Mouse (Mus musculus) Patski (cell line): ENCODE measurements around the gene Bclaf1. TPM values are rescaled to one million over a fixed set of nuclear protein-coding genes. Genes with fewer than 3 reads are reported as not detected.

Experiments used
- ATAC-seq: fragments of 100-300 bp; one replicate; pipeline ENCODE4 v1.8.0; 2021
- CTCF ChIA-PET: fragments of 350-600 bp; sonication (Branson Sonifier 250); formaldehyde crosslinking; loops from one replicate; lab custom pipeline; 2022; ENCODE audit warnings: inconsistent platforms; lab: Charles Lee
- POLR2A ChIA-PET: fragments of 350-600 bp; sonication (Branson Sonifier 250); formaldehyde crosslinking; loops from one replicate; lab custom pipeline; 2022; ENCODE audit warnings: antibody characterized with exemption, inconsistent platforms; lab: Charles Lee
- DNase-seq: peaks from one replicate; pipeline ENCODE4 v3.0.0-alpha.2; 2011; ENCODE audit warnings: low read depth, low spot score
- H3K27me3 ChIP-seq: fragments of 371-371 bp; one replicate; pipeline ENCODE4 v1.5.1; 2021
- CTCF ChIP-seq: fragments of 100-300 bp; IDR thresholded peaks from one replicate; pipeline ENCODE4 v1.5.1; 2021
- in situ Hi-C: fragments of 300-500 bp; cut with MboI; formaldehyde crosslinking; loops from 3 replicates; pipeline ENCODE4 v1.11.1; 2018; ENCODE audit warnings: low pct_unique_long_range_greater_than_20kb, mixed read lengths
- polyA plus RNA-seq: library from polyadenylated mRNA; unstranded; gene quantifications from one replicate; pipeline ENCODE4 v1.2.3, GENCODE M21; 2021

The Bclaf1 gene
- polyA plus RNA-seq = 117 TPM

DNA sequence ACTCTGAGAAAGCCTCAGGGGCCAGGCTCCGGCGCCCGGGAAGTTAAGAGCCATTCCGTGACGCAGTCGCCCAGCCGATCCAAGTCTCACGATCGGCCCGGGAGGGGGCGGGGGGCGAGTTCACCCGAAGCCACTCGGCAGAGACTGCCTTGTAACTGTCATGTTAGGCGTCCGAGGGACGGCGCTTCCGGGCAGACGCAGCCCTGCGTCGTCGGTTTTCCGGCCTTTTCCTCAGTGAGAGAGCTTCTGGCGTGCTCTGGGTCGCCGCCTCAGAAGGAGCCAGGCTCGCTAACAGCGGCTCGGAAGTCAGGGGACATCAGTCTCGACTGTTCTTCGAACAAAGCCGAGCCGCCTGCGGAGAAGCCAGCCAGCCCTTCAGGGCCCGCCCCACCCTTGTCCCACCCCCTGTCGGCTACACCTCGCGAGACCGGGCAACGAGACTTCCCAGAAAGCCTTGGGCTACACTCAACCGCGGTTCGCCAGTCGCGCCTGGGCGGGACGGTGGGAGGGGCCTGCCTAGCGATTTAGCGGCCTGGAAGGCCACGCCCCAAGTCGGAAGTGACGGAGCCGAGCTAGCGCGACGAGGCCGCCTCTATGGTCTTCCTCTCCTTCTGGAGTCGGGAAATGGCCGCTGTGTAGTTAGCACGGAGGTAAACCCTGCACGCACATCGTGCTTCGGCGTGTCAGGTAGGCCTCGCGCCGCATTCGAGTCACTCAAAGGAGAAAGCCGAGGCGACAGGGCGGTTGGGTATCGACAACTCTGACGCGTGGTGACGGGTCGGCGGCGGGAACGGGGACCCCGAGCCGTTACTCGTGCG lies at the start of gene Bclaf1:
TSS of gene Bclaf1 (plus strand) at position 552 of the 818 bp plus-strand sequence.
- ChIA-PET CTCF (interaction anchor here (1.3 to 1.6 kb wide), 4 partner anchors 17 to 42 kb away, joined by 3 to 6 read pairs (median 4); no protein-coding TSS in a partner anchor), POLR2A (interaction anchor here (0.9 to 1.1 kb wide), 2 partner anchors 8 to 15 kb away, joined by 3 to 4 read pairs; no protein-coding TSS in a partner anchor)
- no peaks in the 10 kb centered on the region for H3K27me3 ChIP-seq
- in situ Hi-C loops = loop anchor here (25.0 kb wide), 1 partner anchor 375 kb away; the partner anchor contains the start of gene Map3k5
- peak; percentile 87 for DNase-seq
- no peak for TF ChIP-seq CTCF
- peak; percentile 95 for ATAC-seq

DNA sequence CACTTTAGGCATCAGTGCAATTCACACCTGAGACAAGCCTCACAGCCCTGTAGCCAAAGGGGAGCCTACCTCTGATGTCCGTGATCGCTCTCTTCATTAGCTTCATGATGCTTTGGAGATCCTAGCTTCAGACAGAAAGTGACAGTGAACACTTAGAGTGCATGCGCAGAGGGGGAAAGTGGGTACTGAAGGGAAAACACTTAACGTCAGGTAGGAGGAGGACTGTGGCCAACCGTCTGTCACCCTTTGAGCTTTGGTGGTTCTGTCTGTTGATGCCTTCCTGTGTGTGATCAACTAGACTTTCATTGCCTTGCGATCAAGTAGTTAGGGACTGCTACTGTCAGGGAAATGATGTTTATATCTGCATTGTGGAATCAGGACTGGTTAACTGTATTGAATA lies 49.4 kb upstream of the Bclaf1 start:
- DNase-seq = no peak
- ChIA-PET POLR2A (no interaction called here), CTCF (interaction anchor here (1.2 kb wide), 1 partner anchor 10 kb away, joined by 3 read pairs; no protein-coding TSS in a partner anchor)
- ATAC-seq = no peak
- TF ChIP-seq CTCF = no peak
- H3K27me3 ChIP-seq = no peaks in the 10 kb centered on the region
- in situ Hi-C loops = no loop called here

DNA sequence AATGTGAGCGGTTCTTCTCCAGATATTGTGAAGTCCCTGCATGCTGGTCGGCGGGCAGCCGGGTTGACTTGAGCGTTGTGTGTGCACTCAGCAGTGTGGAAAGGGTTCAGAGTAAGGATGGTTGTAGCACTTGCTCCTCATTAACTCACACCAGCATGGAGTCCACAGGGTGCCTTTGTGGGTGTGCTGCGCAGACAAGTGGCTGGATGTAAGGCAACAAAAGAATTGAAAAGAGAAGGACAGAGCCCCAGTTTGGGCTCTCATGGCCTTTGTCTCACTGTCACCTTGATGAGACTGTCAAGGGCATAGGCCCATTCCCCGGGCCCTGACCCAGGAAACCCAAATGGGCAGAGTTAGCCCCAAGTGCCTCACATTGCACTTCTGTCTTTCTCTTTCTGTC lies 47.8 kb upstream of the Bclaf1 start:
- in situ Hi-C loops = no loop called here

DNA sequence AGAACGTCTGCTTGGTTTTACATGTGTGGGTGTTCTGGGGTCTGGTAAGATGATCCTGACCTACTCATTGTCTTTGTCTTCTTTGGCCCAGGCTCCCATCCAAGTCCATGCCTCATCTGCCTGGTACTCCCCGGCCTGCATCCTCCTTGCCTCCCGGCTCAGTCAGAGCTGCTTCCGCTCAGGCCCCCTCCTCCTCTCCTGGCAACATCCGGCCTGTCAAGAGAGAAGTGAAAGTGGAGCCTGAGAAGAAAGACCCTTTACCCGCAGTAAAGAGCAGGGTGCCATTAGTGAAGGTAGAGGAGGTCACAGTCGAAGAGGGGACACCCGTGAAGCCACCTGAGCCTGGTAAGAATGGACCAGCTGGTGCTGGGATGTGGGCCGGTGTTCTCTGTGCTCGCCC lies 45.2 kb upstream of the Bclaf1 start:
- no peak for TF ChIP-seq CTCF
- ChIA-PET POLR2A (interaction anchor here (0.5 kb wide), 1 partner anchor 19 kb away, joined by 3 read pairs; no protein-coding TSS in a partner anchor), CTCF (no interaction called here)
- DNase-seq (no peak), ATAC-seq (no peak)
- H3K27me3 ChIP-seq = no peaks in the 10 kb centered on the region
- in situ Hi-C loops = no loop called here

More for the DNA sequence above, 47.8 kb upstream of the Bclaf1 start:
- POLR2A ChIA-PET = no interaction called here
- DNase-seq = no peak
- CTCF ChIA-PET = no interaction called here
- TF ChIP-seq CTCF = no peak
- ATAC-seq = no peak
- H3K27me3 ChIP-seq = no peaks in the 10 kb centered on the region

DNA sequence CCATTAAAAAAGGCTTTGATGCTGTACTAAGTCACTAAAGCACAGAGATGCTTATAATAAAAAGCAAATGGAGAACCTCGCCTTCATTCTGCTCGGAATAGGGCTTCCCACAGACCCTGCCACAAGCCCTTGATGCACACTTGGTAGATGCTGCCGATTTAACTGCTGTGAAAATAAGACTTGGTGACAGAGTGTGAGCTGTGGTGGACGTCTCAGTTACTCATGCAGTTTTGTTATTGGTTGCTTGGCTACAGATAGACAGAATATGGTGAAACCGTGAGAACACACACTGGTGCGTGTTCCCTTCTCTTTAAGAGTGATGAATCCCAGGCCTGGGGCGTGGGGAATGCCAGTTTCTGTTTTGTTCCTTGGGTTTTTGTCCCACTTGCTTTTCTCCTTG lies 43.3 kb upstream of the Bclaf1 start:
- no peak for ATAC-seq
- no peak for TF ChIP-seq CTCF
- no peaks in the 10 kb centered on the region for H3K27me3 ChIP-seq
- in situ Hi-C loops = no loop called here
- POLR2A ChIA-PET = no interaction called here
- CTCF ChIA-PET = no interaction called here
- DNase-seq = no peak

DNA sequence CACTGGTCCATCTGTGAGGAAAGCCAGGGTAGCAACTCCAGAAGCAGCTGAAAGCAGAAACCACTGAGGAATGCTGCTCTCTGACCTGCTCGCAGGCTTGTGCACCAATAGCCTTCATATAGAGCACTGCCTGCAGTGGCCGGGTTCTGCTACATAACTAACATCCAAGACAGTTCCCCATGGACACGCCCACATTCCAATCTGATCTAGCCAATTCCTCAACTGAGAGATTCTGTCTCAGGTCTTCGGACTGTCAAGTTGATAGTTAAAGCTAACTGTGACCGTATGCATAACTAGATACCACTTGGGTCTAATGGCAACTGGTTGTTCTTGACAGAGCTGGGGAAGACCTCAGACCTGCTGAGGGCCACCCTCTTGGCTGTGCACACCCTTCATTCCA lies 39.9 kb upstream of the Bclaf1 start:
- in situ Hi-C loops = no loop called here
- ATAC-seq = no peak
- no peak for TF ChIP-seq CTCF
- ChIA-PET CTCF (interaction anchor here (1.0 kb wide), 1 partner anchor 9 kb away, joined by 4 read pairs; no protein-coding TSS in a partner anchor), POLR2A (interaction anchor here (0.6 kb wide), 1 partner anchor 77 kb away, joined by 4 read pairs; no protein-coding TSS in a partner anchor)
- no peaks in the 10 kb centered on the region for H3K27me3 ChIP-seq
- no peak for DNase-seq

DNA sequence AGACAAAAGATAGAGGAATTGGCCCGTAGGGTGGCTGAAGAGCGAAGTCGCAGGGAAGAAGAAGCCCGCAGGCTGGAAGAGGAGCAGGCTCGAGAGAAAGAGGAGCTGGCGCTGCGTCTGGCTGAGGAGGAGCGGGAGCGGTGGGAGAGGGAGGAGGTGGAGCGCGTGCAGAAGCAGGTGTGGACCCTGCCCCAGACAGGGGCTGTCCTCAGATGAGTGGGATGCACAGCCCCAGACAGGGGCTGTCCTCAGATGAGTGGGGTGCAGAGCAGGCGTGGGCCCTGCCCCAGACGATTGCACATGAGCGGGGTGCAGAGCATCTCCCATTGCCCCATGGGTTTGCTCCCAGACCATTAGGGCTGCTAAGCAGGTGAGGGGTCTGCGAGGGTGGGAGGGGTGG lies 39.0 kb upstream of the Bclaf1 start:
- ATAC-seq (no peak), DNase-seq (no peak)
- POLR2A ChIA-PET = interaction anchor here (0.7 kb wide), 1 partner anchor 109 kb away, joined by 3 read pairs; no protein-coding TSS in a partner anchor
- in situ Hi-C loops = no loop called here
- no peak for TF ChIP-seq CTCF
- CTCF ChIA-PET = interaction anchor here (1.2 kb wide), 1 partner anchor 10 kb away, joined by 3 read pairs; no protein-coding TSS in a partner anchor
- no peaks in the 10 kb centered on the region for H3K27me3 ChIP-seq

DNA sequence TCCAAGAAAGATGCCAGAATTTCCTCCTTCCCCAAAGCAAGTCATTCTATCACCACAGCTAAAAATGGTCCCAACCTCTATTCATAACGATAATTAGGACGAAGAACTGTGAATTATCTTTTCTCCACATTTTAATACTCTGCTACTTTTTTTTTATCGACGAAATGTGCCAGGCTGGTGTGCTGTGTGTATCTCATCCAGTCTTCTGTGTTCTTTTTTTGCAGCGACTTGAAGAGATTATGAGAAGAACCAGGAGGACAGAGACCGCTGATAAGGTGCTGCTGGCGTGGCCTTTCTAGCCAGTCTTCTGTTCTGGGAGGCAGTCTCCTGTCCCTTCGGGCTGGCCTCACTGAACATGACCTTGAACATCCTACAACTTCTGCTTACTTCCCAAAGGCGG lies 38.2 kb upstream of the Bclaf1 start:
- no peaks in the 10 kb centered on the region for H3K27me3 ChIP-seq
- CTCF ChIA-PET = interaction anchor here (1.2 kb wide), 1 partner anchor 11 kb away, joined by 3 read pairs; no protein-coding TSS in a partner anchor
- in situ Hi-C loops = no loop called here
- ATAC-seq (no peak), DNase-seq (no peak)
- POLR2A ChIA-PET = interaction anchor here (0.6 kb wide), 1 partner anchor 125 kb away, joined by 4 read pairs; no protein-coding TSS in a partner anchor
- TF ChIP-seq CTCF = no peak

DNA sequence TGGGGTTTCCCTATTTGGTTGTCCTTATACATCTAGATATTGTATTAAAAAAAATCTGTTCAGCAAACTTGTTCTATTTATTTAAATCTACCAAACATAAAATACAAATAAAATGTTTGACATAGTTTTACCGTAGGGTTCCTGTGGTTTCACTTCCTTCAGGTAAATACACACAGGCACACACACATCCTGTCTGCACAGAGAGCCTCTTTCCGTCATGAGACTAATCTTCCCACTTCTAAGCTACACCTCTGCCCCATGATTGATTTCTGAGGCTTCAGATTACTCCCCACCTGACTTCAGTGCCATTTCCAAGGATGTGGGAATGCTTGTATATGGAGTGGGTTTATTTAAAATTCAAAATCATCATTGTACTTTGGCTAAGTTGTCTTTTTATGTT lies 30.8 kb upstream of the Bclaf1 start:
- in situ Hi-C loops = loop anchor here (5.0 kb wide), 1 partner anchor 129 kb away; no protein-coding TSS in a partner anchor
- ChIA-PET POLR2A (no interaction called here), CTCF (interaction anchor here (1.0 to 1.3 kb wide), 2 partner anchors 9 to 135 kb away, joined by 3 to 4 read pairs; no protein-coding TSS in a partner anchor)
- TF ChIP-seq CTCF = no peak
- DNase-seq (no peak), ATAC-seq (no peak)
- no peaks in the 10 kb centered on the region for H3K27me3 ChIP-seq

DNA sequence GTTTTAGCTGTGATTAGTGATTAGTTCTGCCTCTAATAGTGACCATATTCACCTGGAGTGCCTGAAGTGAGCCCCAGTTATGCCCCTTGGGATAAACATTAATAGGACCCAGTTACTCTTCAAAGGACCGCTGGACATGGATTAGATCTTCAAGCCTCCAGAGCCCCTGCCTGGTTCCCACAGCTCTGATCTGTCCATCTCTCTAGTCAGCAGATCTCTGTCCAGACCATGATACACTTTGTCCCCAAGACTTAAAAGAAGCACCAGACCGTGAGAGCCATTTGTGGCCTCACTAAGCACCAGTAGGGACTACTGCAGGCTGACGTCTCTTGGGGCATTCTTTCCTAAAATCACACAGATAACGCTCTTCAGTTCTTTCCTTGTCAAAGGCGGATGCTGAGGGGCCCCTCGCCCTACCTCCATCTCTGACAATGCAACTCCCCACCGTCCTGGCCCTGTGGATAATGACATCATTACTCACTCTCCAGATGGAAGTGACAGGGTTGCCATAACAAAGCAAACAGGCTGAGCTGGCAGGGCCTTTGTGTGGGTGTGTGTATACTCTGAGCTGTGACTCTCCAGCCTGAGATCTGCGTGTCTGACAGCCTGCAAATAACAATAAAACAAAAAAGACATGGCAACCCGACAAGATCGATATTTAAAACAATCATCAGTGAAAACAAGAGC lies 26.8 kb upstream of the Bclaf1 start:
- DNase-seq (no peak), ATAC-seq (peak; percentile 44)
- in situ Hi-C loops = no loop called here
- no peak for TF ChIP-seq CTCF
- H3K27me3 ChIP-seq = no peaks in the 10 kb centered on the region
- CTCF ChIA-PET = interaction anchor here (1.1 kb wide), 1 partner anchor 26 kb away, joined by 3 read pairs; the partner anchor contains the start of gene Bclaf1
- POLR2A ChIA-PET = interaction anchor here (0.7 kb wide), 1 partner anchor 95 kb away, joined by 3 read pairs; no protein-coding TSS in a partner anchor
